Mouse (Mus musculus) liver, adult 2 months (tissue): ENCODE measurements around the gene Zfp830. TPM values are rescaled to one million over a fixed set of nuclear protein-coding genes. Genes with fewer than 3 reads are reported as not detected.

Experiments used
- DNase-seq: peaks from one replicate; pipeline ENCODE4 v3.0.0-alpha.2; 2011; ENCODE audit warnings: low read depth, low spot score; ENCODE audit errors: extremely low read depth
- H3K27ac ChIP-seq: fragments of 200-500 bp; replicated peaks from 2 replicates; pipeline ENCODE4 v1.5.1; 2012; ENCODE audit warnings: low read depth, mild to moderate bottlenecking, control low read depth, inconsistent platforms, low read length; ENCODE audit not compliant: insufficient read depth
- H3K27me3 ChIP-seq: fragments of 200-500 bp; 2 replicates; pipeline ENCODE4 v1.6.1; 2012; ENCODE audit warnings: mild to moderate bottlenecking, moderate library complexity, low read length, inconsistent platforms; ENCODE audit not compliant: control insufficient read depth, insufficient read depth
- H3K36me3 ChIP-seq: fragments of 200-500 bp; 2 replicates; pipeline ENCODE4 v1.6.1; 2012; ENCODE audit warnings: low read length, inconsistent platforms; ENCODE audit not compliant: control insufficient read depth, insufficient read depth
- H3K4me1 ChIP-seq: fragments of 200-500 bp; 2 replicates; pipeline ENCODE4 v1.6.1; 2011; ENCODE audit warnings: low read length; ENCODE audit not compliant: control insufficient read depth, insufficient read depth
- H3K4me3 ChIP-seq: fragments of 200-500 bp; 2 replicates; pipeline ENCODE4 v1.5.1; 2011; ENCODE audit warnings: low read depth, mild to moderate bottlenecking, control low read depth, low read length, moderate library complexity; ENCODE audit not compliant: insufficient read depth
- H3K79me2 ChIP-seq: fragments of 200-500 bp; 2 replicates; pipeline ENCODE4 v1.6.1; 2012; ENCODE audit warnings: inconsistent platforms, mild to moderate bottlenecking, low read length, moderate library complexity; ENCODE audit not compliant: control insufficient read depth, insufficient read depth
- H3K9ac ChIP-seq: fragments of 200-500 bp; 2 replicates; pipeline ENCODE4 v1.6.1; 2012; ENCODE audit warnings: low read depth, mild to moderate bottlenecking, control low read depth, inconsistent platforms, low read length
- CTCF ChIP-seq: fragments of 200-500 bp; IDR thresholded peaks from 2 replicates; pipeline ENCODE4 v1.5.1; 2011; ENCODE audit warnings: low read depth, low read length, control low read depth
- POLR2A ChIP-seq: fragments of 200-500 bp; IDR thresholded peaks from 2 replicates; pipeline ENCODE4 v1.6.1; 2011; ENCODE audit warnings: low read length, control low read depth; ENCODE audit not compliant: insufficient read depth; ENCODE audit errors: extremely low read depth
- WGBS: fragments of 180-500 bp; shearing (Covaris S2); methylation state at CpG from one replicate; pipeline ENCODE4 v1.1.7; 2018; 5-methylcytosine and 5-hydroxymethylcytosine counted together
- polyA plus RNA-seq: library from polyadenylated mRNA; depleted of rRNA; stranded (reverse); fragments of >200 nt; gene quantifications from 2 replicates; pipeline ENCODE4 v1.2.3, GENCODE M21; 2012
- total RNA-seq: library from RNA; depleted of rRNA; stranded (reverse); fragments of >200 nt; gene quantifications from 2 replicates; pipeline ENCODE4 v1.2.3, GENCODE M21; 2014

The Zfp830 gene
- total and polyA plus RNA-seq, 2 experiments = 4.3 to 9.1 TPM

GRCm38 (mm10) chr11:82746857-82747366, 17.2 kb upstream of the Zfp830 start:
- TF ChIP-seq POLR2A (no peak), CTCF (no peak)
- peak; percentile 17 for DNase-seq
- Histone ChIP-seq H3K79me2 (no peaks in the 10 kb centered on the region), H3K9ac (peak overlapping the region; percentile 52; the same call in 1 of the 2 replicates), H3K27me3 (no peaks in the 10 kb centered on the region), H3K36me3 (no peaks in the 10 kb centered on the region), H3K4me3 (peak overlapping the region; percentile 24; the same call in 1 of the 2 replicates), H3K27ac (no peak overlapping the region; the same call in 1 of the 2 replicates), H3K4me1 (no peaks in the 10 kb centered on the region)
- WGBS = 64% methylated on average over 8 of the region's 8 CpGs

GRCm38 (mm10) chr11:82752349-82753115, 11.6 kb upstream of the Zfp830 start:
- 83% methylated on average over 6 of the region's 6 CpGs for WGBS
- Histone ChIP-seq H3K36me3 (no peaks in the 10 kb centered on the region), H3K27ac (no peak overlapping the region), H3K27me3 (no peaks in the 10 kb centered on the region), H3K4me3 (no peak overlapping the region), H3K4me1 (no peaks in the 10 kb centered on the region), H3K9ac (no peak overlapping the region), H3K79me2 (no peaks in the 10 kb centered on the region)
- TF ChIP-seq CTCF (no peak), POLR2A (no peak)
- DNase-seq = no peak

GRCm38 (mm10) chr11:82755919-82756318, 8.2 kb upstream of the Zfp830 start:
- H3K4me3 ChIP-seq = no peak overlapping the region
- 86% methylated on average over 1 of the region's 1 CpGs for WGBS
- no peaks in the 10 kb centered on the region for H3K36me3 ChIP-seq
- no peak for DNase-seq
- H3K27me3 ChIP-seq = no peaks in the 10 kb centered on the region
- H3K4me1 ChIP-seq = no peaks in the 10 kb centered on the region
- no peaks in the 10 kb centered on the region for H3K79me2 ChIP-seq
- no peak overlapping the region for H3K9ac ChIP-seq
- H3K27ac ChIP-seq = no peak overlapping the region
- TF ChIP-seq CTCF (no peak), POLR2A (no peak)

GRCm38 (mm10) chr11:82762286-82762829, 1.8 kb upstream of the Zfp830 start:
- 93% methylated on average over 6 of the region's 6 CpGs for WGBS
- TF ChIP-seq POLR2A (no peak), CTCF (no peak)
- no peak for DNase-seq

GRCm38 (mm10) chr11:82763261-82763660, 884 bp upstream of the Zfp830 start:
- H3K79me2 ChIP-seq = peaks cover 10% of the 10 kb centered on the region; the same call in 1 of the 2 replicates
- 16% methylated on average over 4 of the region's 4 CpGs for WGBS
- H3K27ac ChIP-seq = peak overlapping the region; percentile 77; the same call in 1 of the 2 replicates
- H3K9ac ChIP-seq = no peak overlapping the region; the same call in 1 of the 2 replicates
- H3K27me3 ChIP-seq = no peaks in the 10 kb centered on the region
- H3K4me1 ChIP-seq = peaks cover 7% of the 10 kb centered on the region
- TF ChIP-seq CTCF (no peak), POLR2A (no peak)
- H3K4me3 ChIP-seq = peak overlapping the region; percentile 84; the same call in 1 of the 2 replicates
- DNase-seq = peak; percentile 5
- H3K36me3 ChIP-seq = peaks cover under 1% of the 10 kb centered on the region

More at GRCm38 (mm10) chr11:82762286-82762829, 1.8 kb upstream of the Zfp830 start:
- Histone ChIP-seq H3K9ac (no peak overlapping the region), H3K27ac (no peak overlapping the region), H3K79me2 (peaks cover 10% of the 10 kb centered on the region; the same call in 1 of the 2 replicates), H3K4me1 (peaks cover 7% of the 10 kb centered on the region), H3K4me3 (no peak overlapping the region), H3K27me3 (no peaks in the 10 kb centered on the region), H3K36me3 (no peaks in the 10 kb centered on the region)

GRCm38 (mm10) chr11:82764438-82764924, 336 bp downstream of the Zfp830 start:
- no peaks in the 10 kb centered on the region for H3K27me3 ChIP-seq
- H3K79me2 ChIP-seq = peaks cover 10% of the 10 kb centered on the region; the same call in 1 of the 2 replicates
- peaks cover 8% of the 10 kb centered on the region for H3K36me3 ChIP-seq
- DNase-seq = no peak
- whole genome bisulfite sequencing = under 1% methylated on average over 28 of the region's 28 CpGs
- peak overlapping the region; percentile 68 for H3K27ac ChIP-seq
- peak overlapping the region; percentile 84 for H3K4me3 ChIP-seq
- TF ChIP-seq POLR2A (no peak), CTCF (no peak; the same call in 1 of the 2 replicates)
- H3K9ac ChIP-seq = peak overlapping the region; percentile 84
- peaks cover 7% of the 10 kb centered on the region for H3K4me1 ChIP-seq
